Mouse (Mus musculus) limb, embryonic 11.5 days (tissue): ENCODE measurements around the gene Acss1. TPM values are rescaled to one million over a fixed set of nuclear protein-coding genes. Genes with fewer than 3 reads are reported as not detected.

ENCODE experiments used
- ATAC-seq: fragments of 200-750 bp; cut with Nextera tagmentation; 2 replicates; pipeline ENCODE4 v1.8.0; 2017; ENCODE audit warnings: low read depth; ENCODE audit not compliant: insufficient number of reproducible peaks, low FRiP score, low TSS enrichment
- DNase-seq: peaks from one replicate; pipeline ENCODE4 v3.0.0-alpha.2; 2015; ENCODE audit warnings: low spot score
- H3K27ac ChIP-seq: fragments of 300-500 bp; sonication (generic); replicated peaks from 2 replicates; pipeline ENCODE4 v1.5.1; 2014; ENCODE audit warnings: low read depth, mild to moderate bottlenecking, low read length
- H3K27me3 ChIP-seq: fragments of 300-500 bp; sonication (generic); 2 replicates; pipeline ENCODE4 v1.6.1; 2014; ENCODE audit warnings: mild to moderate bottlenecking, low read length, mixed read lengths; ENCODE audit not compliant: control insufficient read depth, insufficient read depth
- H3K36me3 ChIP-seq: fragments of 300-500 bp; sonication (generic); 2 replicates; pipeline ENCODE4 v1.6.1; 2014; ENCODE audit warnings: mild to moderate bottlenecking, low read length, moderate library complexity, mixed read lengths; ENCODE audit not compliant: control insufficient read depth, insufficient read depth
- H3K4me1 ChIP-seq: fragments of 300-500 bp; sonication (generic); 2 replicates; pipeline ENCODE4 v1.6.1; 2014; ENCODE audit warnings: low read length, mixed read lengths; ENCODE audit not compliant: control insufficient read depth, insufficient read depth
- H3K4me2 ChIP-seq: fragments of 300-500 bp; sonication (generic); 2 replicates; pipeline ENCODE4 v1.6.1; 2014; ENCODE audit warnings: low read depth, mild to moderate bottlenecking, moderate library complexity; ENCODE audit not compliant: severe bottlenecking
- H3K4me3 ChIP-seq: fragments of 300-500 bp; sonication (generic); 2 replicates; pipeline ENCODE4 v1.5.1; 2014; ENCODE audit warnings: low read depth, low read length
- H3K9ac ChIP-seq: fragments of 300-500 bp; sonication (generic); 2 replicates; pipeline ENCODE4 v1.6.1; 2014; ENCODE audit warnings: mild to moderate bottlenecking, low read length
- H3K9me3 ChIP-seq: fragments of 300-500 bp; sonication (generic); 2 replicates; pipeline ENCODE4 v1.6.1; 2016; ENCODE audit warnings: low read length; ENCODE audit not compliant: control insufficient read depth
- WGBS: fragments of 180-500 bp; shearing (Covaris S2); extraction: QIAGEN DNeasy Blood & Tissue Kit; methylation state at CpG from one replicate; pipeline ENCODE4 v1.1.7; 2014; 5-methylcytosine and 5-hydroxymethylcytosine counted together
- polyA plus RNA-seq: library from polyadenylated mRNA; unstranded; fragments of >200 nt; fragmentation: Nextera tagmentation; extraction: Ambion mirVana; gene quantifications from 2 replicates; pipeline ENCODE4 v1.2.1, GENCODE M21; 2014

Gene Acss1
- polyA plus RNA-seq, 1 experiment from 2014 or later, result 4.2 TPM

GRCm38 (mm10) chr2:150650511-150651074, 17.7 kb downstream of the Acss1 start:
- H3K9me3 ChIP-seq, result no peaks in the 10 kb centered on the region
- H3K27me3 ChIP-seq, result no peaks in the 10 kb centered on the region
- DNase-seq, result no peak
- no peak overlapping the region for H3K27ac ChIP-seq
- H3K9ac ChIP-seq, result no peak overlapping the region; the same call in 1 of the 2 replicates
- ATAC-seq, result peak; percentile 58
- H3K4me1 ChIP-seq, result peaks cover 5% of the 10 kb centered on the region; the same call in 1 of the 2 replicates
- no peak overlapping the region for H3K4me3 ChIP-seq
- H3K4me2 ChIP-seq, result no peak overlapping the region
- 15% methylated on average over 7 of the region's 7 CpGs for WGBS
- H3K36me3 ChIP-seq, result no peaks in the 10 kb centered on the region

GRCm38 (mm10) chr2:150648300-150648895, 19.9 kb downstream of the Acss1 start:
- Histone ChIP-seq H3K36me3 (no peaks in the 10 kb centered on the region), H3K9ac (no peak overlapping the region), H3K4me1 (peaks cover 5% of the 10 kb centered on the region; the same call in 1 of the 2 replicates), H3K4me3 (no peak overlapping the region), H3K27me3 (no peaks in the 10 kb centered on the region), H3K27ac (no peak overlapping the region), H3K9me3 (no peaks in the 10 kb centered on the region), H3K4me2 (no peak overlapping the region)
- DNase-seq, result no peak
- WGBS, result 60% methylated on average over 13 of the region's 13 CpGs
- ATAC-seq, result no peak

- DNase-seq (no peak), ATAC-seq (no peak)
- H3K27me3 ChIP-seq, result no peaks in the 10 kb centered on the region
- 85% methylated on average over 14 of the region's 14 CpGs for WGBS
- H3K27ac ChIP-seq, result no peak overlapping the region
- no peaks in the 10 kb centered on the region for H3K36me3 ChIP-seq
- H3K9ac ChIP-seq, result no peak overlapping the region
- H3K4me3 ChIP-seq, result no peak overlapping the region
- no peaks in the 10 kb centered on the region for H3K9me3 ChIP-seq
- no peak overlapping the region for H3K4me2 ChIP-seq
- peaks cover 5% of the 10 kb centered on the region; the same call in 1 of the 2 replicates for H3K4me1 ChIP-seq
Observed at GRCm38 (mm10) chr2:150647681-150648299, 20.5 kb downstream of the Acss1 start.

GRCm38 (mm10) chr2:150646411-150647121, 21.7 kb downstream of the Acss1 start:
- Histone ChIP-seq H3K4me1 (peaks cover 5% of the 10 kb centered on the region; the same call in 1 of the 2 replicates), H3K36me3 (no peaks in the 10 kb centered on the region), H3K4me3 (no peak overlapping the region), H3K27me3 (no peaks in the 10 kb centered on the region), H3K9me3 (no peaks in the 10 kb centered on the region), H3K4me2 (no peak overlapping the region), H3K9ac (no peak overlapping the region), H3K27ac (no peak overlapping the region)
- no peak for ATAC-seq
- no peak for DNase-seq
- 83% methylated on average over 8 of the region's 8 CpGs for WGBS

GRCm38 (mm10) chr2:150645225-150645624, 23.1 kb downstream of the Acss1 start:
- no peak for ATAC-seq

GRCm38 (mm10) chr2:150643726-150644415, 24.4 kb downstream of the Acss1 start:
- Histone ChIP-seq H3K4me3 (no peak overlapping the region), H3K9ac (no peak overlapping the region), H3K9me3 (no peaks in the 10 kb centered on the region), H3K27ac (no peak overlapping the region), H3K36me3 (no peaks in the 10 kb centered on the region), H3K4me2 (no peak overlapping the region), H3K4me1 (no peaks in the 10 kb centered on the region), H3K27me3 (no peaks in the 10 kb centered on the region)
- DNase-seq, result no peak
- WGBS, result 74% methylated on average over 8 of the region's 8 CpGs
- peak; percentile 75; the same call in 1 of the 2 replicates for ATAC-seq

More at GRCm38 (mm10) chr2:150645225-150645624, 23.1 kb downstream of the Acss1 start:
- Histone ChIP-seq H3K9ac (no peak overlapping the region), H3K4me3 (no peak overlapping the region), H3K4me2 (no peak overlapping the region), H3K36me3 (no peaks in the 10 kb centered on the region), H3K27ac (no peak overlapping the region), H3K9me3 (no peaks in the 10 kb centered on the region), H3K27me3 (no peaks in the 10 kb centered on the region), H3K4me1 (peaks cover 2% of the 10 kb centered on the region; the same call in 1 of the 2 replicates)
- WGBS, result 86% methylated on average over 4 of the region's 4 CpGs
- DNase-seq, result no peak

GRCm38 (mm10) chr2:150643166-150643565, 25.1 kb downstream of the Acss1 start:
- Histone ChIP-seq H3K27ac (no peak overlapping the region), H3K9ac (no peak overlapping the region), H3K9me3 (no peaks in the 10 kb centered on the region), H3K4me3 (no peak overlapping the region), H3K27me3 (no peaks in the 10 kb centered on the region), H3K36me3 (no peaks in the 10 kb centered on the region), H3K4me2 (no peak overlapping the region), H3K4me1 (no peaks in the 10 kb centered on the region)
- ATAC-seq, result no peak
- 93% methylated on average over 1 of the region's 1 CpGs for WGBS
- DNase-seq, result no peak

- no peak overlapping the region for H3K9ac ChIP-seq
- ATAC-seq (no peak), DNase-seq (no peak)
- no peaks in the 10 kb centered on the region for H3K4me1 ChIP-seq
- H3K4me2 ChIP-seq, result no peak overlapping the region
- WGBS, result 61% methylated on average over 2 of the region's 2 CpGs
- H3K27me3 ChIP-seq, result no peaks in the 10 kb centered on the region
- no peaks in the 10 kb centered on the region for H3K36me3 ChIP-seq
- no peak overlapping the region for H3K4me3 ChIP-seq
- H3K9me3 ChIP-seq, result no peaks in the 10 kb centered on the region
- H3K27ac ChIP-seq, result no peak overlapping the region
Observed at GRCm38 (mm10) chr2:150638370-150638733, 29.9 kb downstream of the Acss1 start.
